Mouse (Mus musculus): ENCODE data around the gene Olfr1340. TPM values are rescaled to one million over a fixed set of nuclear protein-coding genes. Genes with fewer than 3 reads are reported as not detected.

Olfr1340 gene
- polyA plus RNA-seq (2015; fragmentation: Nextera tagmentation; extraction: Ambion mirVana), result not detected in 2 replicates

- H3K9ac ChIP-seq, result no peak within 1 kb of the TSS
- ATAC-seq (ENCODE audit: insufficient number of reproducible peaks, low FRiP score, low TSS enrichment, low read depth), result no peak
- no peaks in the 10 kb centered on the region for H3K27me3 ChIP-seq
- H3K9me3 ChIP-seq, result no peaks in the 10 kb centered on the region
- H3K36me3 ChIP-seq, result no peaks in the 10 kb centered on the region
- H3K4me3 ChIP-seq, result no peak within 1 kb of the TSS
- no peaks in the 10 kb centered on the region for H3K4me1 ChIP-seq
- no peak within 1 kb of the TSS for H3K4me2 ChIP-seq
- no peak within 1 kb of the TSS for H3K27ac ChIP-seq
Observed at GRCm38 (mm10) chr4:118719838-118720237, at the start of gene Olfr1340. TSS of gene Olfr1340 (plus strand) at chr4:118720138.

GRCm38 (mm10) chr4:118687086-118687485, 32.9 kb upstream of the Olfr1340 start:
- no peak for ATAC-seq (ENCODE audit: insufficient number of reproducible peaks, low FRiP score, low TSS enrichment, low read depth)
- Histone ChIP-seq H3K9ac (no peak overlapping the region), H3K4me1 (0 out of 2 replicates have a peak, but pooled peaks cover 2% of the 10 kb centered on the region), H3K36me3 (no peaks in the 10 kb centered on the region), H3K4me3 (no peak overlapping the region), H3K27ac (no peak overlapping the region), H3K27me3 (no peaks in the 10 kb centered on the region), H3K4me2 (no peak overlapping the region), H3K9me3 (no peaks in the 10 kb centered on the region)
- 40% methylated on average over 2 of the region's 2 CpGs for WGBS

DNA sequence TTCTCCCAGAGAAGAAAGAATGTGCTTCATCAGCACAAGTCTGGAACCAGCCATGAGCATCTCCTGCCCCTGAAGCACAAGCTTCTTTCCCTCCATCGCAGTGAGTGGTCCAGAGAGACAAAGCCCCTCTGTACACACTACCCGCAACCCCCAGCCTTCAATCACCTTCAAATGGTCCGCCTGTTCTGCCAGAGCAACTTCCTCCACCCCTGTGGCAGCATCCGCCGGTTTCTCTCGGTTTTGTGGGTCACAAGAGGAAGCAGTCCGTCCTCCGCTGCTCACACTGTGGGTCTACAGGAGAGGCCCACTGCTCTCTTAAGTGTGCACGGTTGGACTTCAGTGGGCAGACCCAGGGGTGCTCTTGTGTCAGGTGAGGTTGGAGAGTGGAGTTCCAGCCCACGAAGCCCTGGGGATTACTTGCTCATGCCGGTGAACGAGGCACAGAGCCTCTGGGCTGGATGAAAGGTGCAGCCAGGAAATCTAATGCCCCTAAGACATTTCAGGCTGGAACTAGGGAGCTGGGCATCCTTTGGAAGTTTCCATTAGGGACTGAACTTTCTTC, 27.4 kb upstream of the Olfr1340 start, which contains the start of gene Olfr1342:
TSS of gene Olfr1342 (minus strand) at position 345 of the 562 bp plus-strand sequence.
- Histone ChIP-seq H3K9me3 (no peaks in the 10 kb centered on the region), H3K4me3 (no peak within 1 kb of the TSS), H3K4me1 (peaks cover 11% of the 10 kb centered on the region; the same call in 1 of the 2 replicates), H3K27ac (no peak within 1 kb of the TSS), H3K9ac (no peak within 1 kb of the TSS), H3K27me3 (no peaks in the 10 kb centered on the region), H3K4me2 (0 out of 2 replicates have a peak within 1 kb of the TSS, but pooled peaks have one; percentile 19), H3K36me3 (no peaks in the 10 kb centered on the region)
- WGBS, result 39% methylated on average over 12 of the region's 12 CpGs
- ATAC-seq (ENCODE audit: insufficient number of reproducible peaks, low FRiP score, low TSS enrichment, low read depth), result no peak

DNA sequence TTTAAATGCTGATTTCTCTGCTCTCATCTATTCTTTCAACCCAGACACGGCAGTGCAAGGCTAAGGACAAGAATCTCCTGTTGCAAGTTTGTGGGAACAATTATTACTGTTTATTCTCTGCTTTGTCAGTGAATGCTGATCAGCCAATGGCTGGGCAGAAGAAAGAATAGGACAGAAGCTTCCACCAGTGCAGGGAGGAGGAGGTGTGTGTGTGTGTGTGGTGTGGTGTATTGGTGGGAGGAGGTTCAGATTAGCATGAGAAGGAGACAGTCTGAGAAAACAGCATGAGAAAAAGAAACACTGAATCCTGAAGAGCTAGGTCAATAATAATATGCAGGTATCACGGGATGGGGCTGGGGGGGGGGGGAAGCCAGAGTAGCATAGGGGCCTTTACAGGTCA, 26.1 kb upstream of the Olfr1340 start:
- Histone ChIP-seq H3K4me3 (no peak overlapping the region), H3K9me3 (no peaks in the 10 kb centered on the region), H3K4me1 (peaks cover 11% of the 10 kb centered on the region; the same call in 1 of the 2 replicates), H3K9ac (no peak overlapping the region), H3K36me3 (no peaks in the 10 kb centered on the region), H3K27me3 (no peaks in the 10 kb centered on the region), H3K27ac (no peak overlapping the region), H3K4me2 (no peak overlapping the region)
- no peak for ATAC-seq (ENCODE audit: insufficient number of reproducible peaks, low FRiP score, low TSS enrichment, low read depth)
- WGBS, result 45% methylated on average over 2 of the region's 2 CpGs

DNA sequence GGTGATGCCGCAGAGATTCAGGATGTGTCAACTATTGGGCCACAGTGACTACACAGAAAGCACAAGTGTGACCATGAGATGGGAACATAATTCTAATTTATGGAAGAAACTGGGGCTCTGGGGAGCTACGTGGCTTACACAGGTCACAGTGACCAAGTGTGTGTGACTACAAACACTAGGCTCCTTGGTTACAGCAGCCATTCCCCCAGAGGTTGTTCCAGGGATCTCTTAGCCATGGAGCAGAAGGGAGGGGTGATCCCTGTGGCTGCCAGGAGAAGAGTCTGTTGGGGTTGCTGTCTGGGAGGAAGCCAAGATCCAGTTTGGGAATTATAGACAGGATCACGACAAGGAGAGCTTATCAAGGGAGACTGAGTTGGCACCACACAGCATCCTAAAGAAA, 16.7 kb upstream of the Olfr1340 start, which contains the start of gene Olfr1341:
TSS of gene Olfr1341 (plus strand) at position 301 of the 400 bp plus-strand sequence.
- no peak within 1 kb of the TSS for H3K9ac ChIP-seq
- H3K27me3 ChIP-seq, result no peaks in the 10 kb centered on the region
- H3K36me3 ChIP-seq, result no peaks in the 10 kb centered on the region
- 81% methylated on average over 3 of the region's 3 CpGs for WGBS
- H3K4me2 ChIP-seq, result no peak within 1 kb of the TSS
- H3K4me1 ChIP-seq, result no peaks in the 10 kb centered on the region
- no peak for ATAC-seq (ENCODE audit: insufficient number of reproducible peaks, low FRiP score, low TSS enrichment, low read depth)
- no peaks in the 10 kb centered on the region for H3K9me3 ChIP-seq
- no peak within 1 kb of the TSS for H3K4me3 ChIP-seq
- H3K27ac ChIP-seq, result no peak within 1 kb of the TSS

GRCm38 (mm10) chr4:118708086-118708485, 11.9 kb upstream of the Olfr1340 start:
- no peak overlapping the region for H3K27ac ChIP-seq
- H3K9ac ChIP-seq, result no peak overlapping the region
- H3K9me3 ChIP-seq, result no peaks in the 10 kb centered on the region
- ATAC-seq (ENCODE audit: insufficient number of reproducible peaks, low FRiP score, low TSS enrichment, low read depth), result no peak
- WGBS, result 78% methylated on average over 5 of the region's 5 CpGs
- H3K4me1 ChIP-seq, result no peaks in the 10 kb centered on the region
- no peaks in the 10 kb centered on the region for H3K27me3 ChIP-seq
- H3K4me3 ChIP-seq, result no peak overlapping the region
- H3K36me3 ChIP-seq, result no peaks in the 10 kb centered on the region
- no peak overlapping the region for H3K4me2 ChIP-seq

- Histone ChIP-seq H3K4me3 (no peak overlapping the region), H3K4me2 (no peak overlapping the region), H3K27me3 (no peaks in the 10 kb centered on the region), H3K27ac (no peak overlapping the region), H3K36me3 (no peaks in the 10 kb centered on the region), H3K9ac (no peak overlapping the region), H3K4me1 (no peaks in the 10 kb centered on the region), H3K9me3 (no peaks in the 10 kb centered on the region)
- ATAC-seq (ENCODE audit: insufficient number of reproducible peaks, low FRiP score, low TSS enrichment, low read depth), result no peak
- WGBS, result 62% methylated on average over 1 of the region's 1 CpGs
Observed at GRCm38 (mm10) chr4:118711656-118712055, 8.3 kb upstream of the Olfr1340 start.

DNA sequence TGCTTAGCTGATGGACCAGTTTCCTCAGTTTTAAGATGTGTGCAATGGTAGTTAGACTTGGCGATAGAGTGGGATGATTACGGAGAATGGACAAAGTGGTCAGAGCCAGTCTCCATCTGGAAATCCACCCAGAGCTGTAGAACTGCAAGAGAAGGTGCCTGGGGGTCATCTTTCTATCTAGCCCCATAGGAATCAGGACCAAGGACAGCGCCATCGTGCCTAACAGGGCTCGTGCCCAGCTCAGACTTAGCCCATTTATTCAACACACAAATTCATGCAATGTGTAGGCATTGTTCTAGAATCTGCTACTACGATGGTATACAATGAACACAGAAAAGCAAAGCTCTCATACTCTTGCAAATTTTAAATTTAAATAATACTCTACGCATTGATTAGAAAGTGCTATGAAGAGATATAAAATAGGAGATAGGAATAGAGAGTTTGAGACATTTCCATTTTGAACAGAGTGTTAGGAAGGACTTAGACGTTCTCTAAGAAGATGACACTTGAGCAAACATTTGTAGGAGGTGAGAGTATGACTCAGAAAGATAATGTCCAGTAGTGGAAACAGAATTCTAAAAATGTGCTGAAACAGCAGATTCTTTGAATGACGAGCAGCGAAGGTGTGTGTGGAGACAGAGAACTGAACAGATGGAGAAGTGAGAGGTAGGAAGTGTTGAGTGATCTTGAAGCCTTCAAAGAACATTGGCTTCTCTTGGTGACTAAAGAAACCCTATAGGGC, 2.0 kb downstream of the Olfr1340 start:
- WGBS, result 55% methylated on average over 10 of the region's 10 CpGs
- no peak overlapping the region for H3K27ac ChIP-seq
- H3K27me3 ChIP-seq, result no peaks in the 10 kb centered on the region
- H3K9me3 ChIP-seq, result no peaks in the 10 kb centered on the region
- H3K9ac ChIP-seq, result no peak overlapping the region
- no peak overlapping the region for H3K4me2 ChIP-seq
- H3K4me1 ChIP-seq, result no peaks in the 10 kb centered on the region
- no peak overlapping the region for H3K4me3 ChIP-seq
- ATAC-seq (ENCODE audit: insufficient number of reproducible peaks, low FRiP score, low TSS enrichment, low read depth), result no peak
- H3K36me3 ChIP-seq, result no peaks in the 10 kb centered on the region

DNA sequence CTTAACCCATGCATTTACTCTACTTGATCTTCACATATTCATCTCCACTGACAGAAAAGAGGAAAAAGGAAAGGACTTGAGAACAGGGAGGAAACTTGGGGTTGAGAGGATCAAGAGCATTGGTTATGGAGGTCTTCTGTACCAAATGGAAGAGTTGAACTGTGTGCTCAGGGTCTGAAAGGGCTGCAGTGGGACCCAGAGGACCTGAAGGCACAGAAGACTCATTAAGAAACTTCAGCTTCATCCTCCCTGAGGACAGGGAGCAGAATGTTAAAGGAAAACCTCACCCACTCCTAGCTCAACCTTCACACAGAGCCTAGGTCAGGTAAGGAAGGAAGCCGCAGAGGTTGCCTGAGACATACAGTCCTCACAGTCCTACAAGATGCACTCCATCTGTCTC, 11.9 kb downstream of the Olfr1340 start, which contains the start of gene Olfr1339:
TSS of gene Olfr1339 (plus strand) at position 301 of the 400 bp plus-strand sequence.
- Histone ChIP-seq H3K4me1 (no peaks in the 10 kb centered on the region), H3K36me3 (no peaks in the 10 kb centered on the region), H3K4me2 (no peak within 1 kb of the TSS), H3K27me3 (no peaks in the 10 kb centered on the region), H3K27ac (no peak within 1 kb of the TSS), H3K4me3 (no peak within 1 kb of the TSS), H3K9ac (no peak within 1 kb of the TSS), H3K9me3 (no peaks in the 10 kb centered on the region)
- whole genome bisulfite sequencing, result 94% methylated on average over 1 of the region's 1 CpGs
- ATAC-seq (ENCODE audit: insufficient number of reproducible peaks, low FRiP score, low TSS enrichment, low read depth), result no peak

DNA sequence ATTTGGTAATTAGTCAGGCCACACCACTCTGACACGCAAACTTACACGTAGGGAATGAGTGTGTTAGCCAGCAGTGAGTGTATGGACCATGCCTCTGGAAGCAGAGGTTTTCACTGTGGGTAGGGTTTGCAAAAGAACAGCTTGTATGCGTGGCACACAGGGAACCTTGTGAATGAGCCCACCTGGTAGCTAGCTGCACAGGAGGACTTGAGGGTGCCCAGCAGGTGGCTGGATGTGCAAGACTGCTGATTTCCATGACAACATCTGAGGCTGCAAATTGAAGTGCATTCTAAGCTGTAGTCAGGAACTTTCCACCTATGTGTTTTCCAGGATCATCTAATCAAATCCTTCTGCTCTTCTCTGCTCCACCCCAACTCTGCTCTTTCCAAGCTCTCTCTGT, 19.6 kb downstream of the Olfr1340 start:
- no peak overlapping the region for H3K9ac ChIP-seq
- ATAC-seq (ENCODE audit: insufficient number of reproducible peaks, low FRiP score, low TSS enrichment, low read depth), result no peak
- 62% methylated on average over 3 of the region's 3 CpGs for WGBS
- no peak overlapping the region for H3K4me2 ChIP-seq
- no peaks in the 10 kb centered on the region for H3K9me3 ChIP-seq
- no peaks in the 10 kb centered on the region for H3K4me1 ChIP-seq
- H3K27ac ChIP-seq, result no peak overlapping the region
- peaks cover 21% of the 10 kb centered on the region; the same call in 1 of the 2 replicates for H3K27me3 ChIP-seq
- H3K36me3 ChIP-seq, result no peaks in the 10 kb centered on the region
- no peak overlapping the region for H3K4me3 ChIP-seq

GRCm38 (mm10) chr4:118740988-118741698, 21.2 kb downstream of the Olfr1340 start:
- no peak overlapping the region for H3K27ac ChIP-seq
- no peak overlapping the region for H3K9ac ChIP-seq
- no peak overlapping the region for H3K4me2 ChIP-seq
- H3K9me3 ChIP-seq, result 0 out of 2 replicates have a peak, but pooled peaks cover under 1% of the 10 kb centered on the region
- 11% methylated on average over 11 of the region's 11 CpGs for WGBS
- H3K36me3 ChIP-seq, result no peaks in the 10 kb centered on the region
- no peak for ATAC-seq (ENCODE audit: insufficient number of reproducible peaks, low FRiP score, low TSS enrichment, low read depth)
- H3K4me1 ChIP-seq, result no peaks in the 10 kb centered on the region
- no peak overlapping the region for H3K4me3 ChIP-seq
- H3K27me3 ChIP-seq, result peaks cover 21% of the 10 kb centered on the region; the same call in 1 of the 2 replicates

- Histone ChIP-seq H3K9ac (no peak overlapping the region), H3K9me3 (0 out of 2 replicates have a peak, but pooled peaks cover 2% of the 10 kb centered on the region), H3K27ac (no peak overlapping the region), H3K4me2 (no peak overlapping the region), H3K4me3 (no peak overlapping the region), H3K4me1 (no peaks in the 10 kb centered on the region), H3K36me3 (no peaks in the 10 kb centered on the region), H3K27me3 (peaks cover 21% of the 10 kb centered on the region; the same call in 1 of the 2 replicates)
- no peak for ATAC-seq (ENCODE audit: insufficient number of reproducible peaks, low FRiP score, low TSS enrichment, low read depth)
- 10% methylated on average over 16 of the region's 16 CpGs for WGBS
Observed at GRCm38 (mm10) chr4:118741881-118742280, 21.9 kb downstream of the Olfr1340 start.
